Mouse (Mus musculus): Measurements from ENCODE around the gene Birc2. TPM values are rescaled to one million over a fixed set of nuclear protein-coding genes. Genes with fewer than 3 reads are reported as not detected.

The Birc2 gene
- polyA plus RNA-seq, 1 experiment from 2014 or later: 32.7 TPM

DNA sequence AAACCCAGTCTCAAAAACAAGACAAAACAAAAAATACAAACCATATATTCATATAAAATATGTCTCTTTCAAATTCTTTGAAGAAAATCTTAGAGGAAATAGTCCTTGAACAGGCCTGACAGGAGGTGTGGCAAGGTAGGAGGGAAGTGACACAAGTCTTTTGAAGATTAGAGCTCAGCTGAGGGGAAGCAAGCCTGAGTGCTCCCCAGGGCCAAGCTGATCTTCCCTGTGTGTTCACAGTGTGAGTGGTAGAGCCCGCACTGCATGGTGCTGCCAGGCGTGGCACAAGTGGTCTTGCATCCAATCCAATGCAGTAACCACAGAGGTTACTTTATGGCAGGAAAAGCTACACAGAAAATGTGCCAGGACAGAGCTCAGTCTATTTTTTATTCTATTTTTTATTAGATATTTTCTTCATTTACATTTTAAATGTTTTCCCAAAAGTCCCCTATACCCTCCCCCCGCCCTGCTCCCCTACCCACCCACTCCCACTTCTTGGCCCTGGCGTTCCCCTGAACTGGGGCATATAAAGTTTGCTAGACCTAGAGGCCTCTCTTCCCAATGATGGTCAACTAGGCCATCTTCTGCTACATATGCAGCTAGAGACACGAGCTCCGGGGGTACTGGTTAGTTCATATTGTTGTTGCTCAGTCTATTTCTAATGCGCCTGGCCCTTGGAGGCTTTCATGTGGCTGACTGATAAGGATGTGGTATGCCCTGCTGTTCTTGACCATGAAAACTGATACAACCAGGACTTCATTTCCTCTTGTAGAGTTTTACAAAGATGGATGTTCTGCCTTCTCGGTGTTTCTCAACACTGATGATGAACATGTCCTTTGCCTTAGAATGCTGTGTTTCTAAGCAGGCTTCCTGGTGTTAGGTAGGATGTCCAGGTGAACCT lies 56.4 kb downstream of the Birc2 start:
- ATAC-seq (ENCODE audit: low read depth): no peak
- Histone ChIP-seq H3K4me1 (replicated peaks; ENCODE audit: control insufficient read depth, insufficient read depth, low read length) (no peaks in the 10 kb centered on the region), H3K4me2 (ENCODE audit: low read depth, low read length) (no peak overlapping the region), H3K27me3 (ENCODE audit: control insufficient read depth, insufficient read depth, low read depth, low read length) (no peaks in the 10 kb centered on the region), H3K9ac (ENCODE audit: low read length) (no peak overlapping the region), H3K36me3 (ENCODE audit: control insufficient read depth, insufficient read depth, low read length) (peaks cover 5% of the 10 kb centered on the region), H3K27ac (ENCODE audit: low read length) (no peak overlapping the region), H3K4me3 (ENCODE audit: low read length) (no peak overlapping the region), H3K9me3 (ENCODE audit: control insufficient read depth, low read length) (no peaks in the 10 kb centered on the region)
- 88% methylated on average over 8 of the region's 8 CpGs for WGBS

DNA sequence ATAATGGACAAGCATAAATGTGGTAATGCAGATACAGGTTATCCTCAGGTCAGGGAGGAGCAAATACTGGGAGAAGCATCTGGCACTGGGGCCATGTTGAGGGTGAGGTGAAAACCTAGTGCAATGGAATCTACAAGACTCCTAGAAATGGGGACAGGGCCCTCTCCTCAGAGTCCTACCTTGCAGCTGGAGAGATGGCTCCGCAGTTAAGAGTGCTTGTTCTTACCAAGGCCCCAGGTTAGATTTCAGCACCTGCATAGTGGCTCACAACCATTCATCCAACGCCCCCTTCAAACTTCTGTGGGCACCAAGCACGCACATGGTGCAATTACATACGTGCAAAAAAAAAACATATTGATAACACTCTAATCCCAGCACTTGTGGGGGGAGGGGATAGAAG lies 57.1 kb downstream of the Birc2 start:
- Histone ChIP-seq H3K9ac (ENCODE audit: low read length) (no peak overlapping the region), H3K27me3 (ENCODE audit: control insufficient read depth, insufficient read depth, low read depth, low read length) (no peaks in the 10 kb centered on the region), H3K9me3 (ENCODE audit: control insufficient read depth, low read length) (no peaks in the 10 kb centered on the region), H3K4me3 (ENCODE audit: low read length) (no peak overlapping the region), H3K27ac (ENCODE audit: low read length) (no peak overlapping the region), H3K4me2 (ENCODE audit: low read depth, low read length) (no peak overlapping the region), H3K4me1 (replicated peaks; ENCODE audit: control insufficient read depth, insufficient read depth, low read length) (no peaks in the 10 kb centered on the region), H3K36me3 (ENCODE audit: control insufficient read depth, insufficient read depth, low read length) (peaks cover 5% of the 10 kb centered on the region)
- WGBS: 85% methylated on average over 4 of the region's 4 CpGs
- no peak for ATAC-seq (ENCODE audit: low read depth)

DNA sequence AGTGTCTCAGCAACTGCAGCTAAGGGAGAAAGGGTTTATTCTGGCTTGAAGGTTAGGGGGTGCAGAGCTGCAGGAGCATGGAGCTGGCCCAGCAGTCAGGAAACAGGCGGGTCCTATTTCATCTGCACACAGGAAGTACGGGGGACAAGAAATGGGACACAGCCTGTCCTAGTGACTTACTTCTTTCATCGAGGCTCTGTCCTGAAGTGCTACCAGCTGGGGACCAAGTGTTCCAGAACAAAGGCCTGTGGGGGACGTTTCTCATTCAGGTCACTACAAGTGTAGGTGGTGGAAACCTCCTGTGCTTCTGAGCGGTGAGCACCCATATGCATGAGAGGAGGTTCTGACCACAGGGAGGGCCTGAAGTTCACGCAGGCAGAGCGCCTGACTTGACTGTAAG lies 58.1 kb downstream of the Birc2 start:
- Histone ChIP-seq H3K9me3 (ENCODE audit: control insufficient read depth, low read length) (no peaks in the 10 kb centered on the region), H3K36me3 (ENCODE audit: control insufficient read depth, insufficient read depth, low read length) (peaks cover 3% of the 10 kb centered on the region; the same call in 1 of the 2 replicates), H3K4me1 (replicated peaks; ENCODE audit: control insufficient read depth, insufficient read depth, low read length) (no peaks in the 10 kb centered on the region), H3K4me3 (ENCODE audit: low read length) (no peak overlapping the region), H3K27ac (ENCODE audit: low read length) (no peak overlapping the region), H3K4me2 (ENCODE audit: low read depth, low read length) (no peak overlapping the region), H3K9ac (ENCODE audit: low read length) (no peak overlapping the region), H3K27me3 (ENCODE audit: control insufficient read depth, insufficient read depth, low read depth, low read length) (no peaks in the 10 kb centered on the region)
- ATAC-seq (ENCODE audit: low read depth): no peak
- 75% methylated on average over 7 of the region's 7 CpGs for WGBS

DNA sequence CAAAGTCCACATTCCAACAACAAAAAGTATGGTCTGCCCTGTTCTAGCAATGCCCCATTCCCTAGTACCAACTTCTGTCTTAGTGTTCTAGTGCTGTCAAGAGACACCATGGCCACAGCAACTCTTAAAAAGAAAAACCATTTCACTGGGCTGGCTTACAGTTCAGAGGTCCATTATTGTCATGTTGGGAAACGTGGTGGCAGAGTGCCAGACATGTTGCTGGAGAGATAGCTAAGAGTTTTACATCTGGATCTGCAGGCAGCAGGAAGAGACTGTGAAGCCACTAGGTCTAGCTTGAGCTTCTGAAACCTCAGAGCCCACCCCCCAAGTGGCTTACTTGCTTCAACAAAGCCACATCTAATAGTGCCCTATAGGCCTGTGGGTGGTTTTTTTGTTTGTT lies 59.2 kb downstream of the Birc2 start:
- Histone ChIP-seq H3K36me3 (ENCODE audit: control insufficient read depth, insufficient read depth, low read length) (peaks cover 3% of the 10 kb centered on the region; the same call in 1 of the 2 replicates), H3K9me3 (ENCODE audit: control insufficient read depth, low read length) (no peaks in the 10 kb centered on the region), H3K9ac (ENCODE audit: low read length) (no peak overlapping the region), H3K27me3 (ENCODE audit: control insufficient read depth, insufficient read depth, low read depth, low read length) (no peaks in the 10 kb centered on the region), H3K4me2 (ENCODE audit: low read depth, low read length) (no peak overlapping the region), H3K4me1 (replicated peaks; ENCODE audit: control insufficient read depth, insufficient read depth, low read length) (no peaks in the 10 kb centered on the region), H3K4me3 (ENCODE audit: low read length) (no peak overlapping the region), H3K27ac (ENCODE audit: low read length) (no peak overlapping the region)
- no peak for ATAC-seq (ENCODE audit: low read depth)
- WGBS: 57% methylated on average over 1 of the region's 1 CpGs

DNA sequence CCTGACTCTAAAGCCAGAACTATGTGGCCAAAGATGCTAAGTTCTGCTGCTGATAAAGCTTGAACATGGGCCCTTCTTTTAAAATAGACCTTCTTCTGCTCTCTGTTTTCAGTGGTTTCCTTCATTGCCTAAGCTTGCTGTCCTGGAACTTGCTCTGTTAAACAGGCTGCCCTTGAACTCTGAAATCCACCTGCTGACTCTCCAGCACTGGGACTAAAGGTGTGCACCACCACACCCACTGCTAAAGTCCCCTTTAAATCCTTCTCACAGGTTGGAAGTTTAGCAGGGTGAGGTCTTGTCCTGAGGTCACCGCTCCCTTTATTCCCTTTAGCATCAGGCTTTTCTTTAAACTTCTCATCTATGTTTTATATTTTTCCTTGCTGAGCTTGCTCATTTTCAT lies 59.9 kb downstream of the Birc2 start:
- H3K9me3 ChIP-seq (ENCODE audit: control insufficient read depth, low read length): no peaks in the 10 kb centered on the region
- no peak overlapping the region for H3K4me3 ChIP-seq (ENCODE audit: low read length)
- no peaks in the 10 kb centered on the region for H3K4me1 ChIP-seq (replicated peaks; ENCODE audit: control insufficient read depth, insufficient read depth, low read length)
- WGBS: 97% methylated on average over 1 of the region's 1 CpGs
- no peak for ATAC-seq (ENCODE audit: low read depth)
- no peaks in the 10 kb centered on the region for H3K27me3 ChIP-seq (ENCODE audit: control insufficient read depth, insufficient read depth, low read depth, low read length)
- H3K27ac ChIP-seq (ENCODE audit: low read length): no peak overlapping the region
- H3K4me2 ChIP-seq (ENCODE audit: low read depth, low read length): no peak overlapping the region
- H3K36me3 ChIP-seq (ENCODE audit: control insufficient read depth, insufficient read depth, low read length): peaks cover 5% of the 10 kb centered on the region; the same call in 1 of the 2 replicates
- H3K9ac ChIP-seq (ENCODE audit: low read length): no peak overlapping the region

DNA sequence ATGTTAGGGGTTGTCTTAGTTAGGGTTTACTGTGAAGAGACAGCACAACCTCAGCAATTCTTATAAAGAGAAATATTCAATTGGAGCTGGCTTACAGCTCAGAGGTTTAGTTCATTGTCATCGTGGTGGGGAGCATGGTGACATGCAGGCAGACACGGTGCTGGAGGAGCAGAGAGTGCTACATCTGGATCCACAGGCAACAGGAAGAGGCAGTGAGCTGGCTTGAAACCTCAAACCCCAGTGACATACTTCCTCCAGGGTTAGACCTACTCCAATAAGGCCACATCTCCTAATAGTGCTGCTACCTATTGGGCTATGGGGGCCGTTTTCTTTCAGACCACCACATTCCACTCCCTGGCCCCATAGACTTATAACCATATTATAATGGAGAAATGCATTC lies 60.9 kb downstream of the Birc2 start:
- H3K4me1 ChIP-seq (replicated peaks; ENCODE audit: control insufficient read depth, insufficient read depth, low read length): no peaks in the 10 kb centered on the region
- WGBS: 83% methylated on average over 3 of the region's 3 CpGs
- peaks cover 5% of the 10 kb centered on the region for H3K36me3 ChIP-seq (ENCODE audit: control insufficient read depth, insufficient read depth, low read length)
- H3K9ac ChIP-seq (ENCODE audit: low read length): no peak overlapping the region
- no peak for ATAC-seq (ENCODE audit: low read depth)
- no peaks in the 10 kb centered on the region for H3K27me3 ChIP-seq (ENCODE audit: control insufficient read depth, insufficient read depth, low read depth, low read length)
- no peak overlapping the region for H3K4me2 ChIP-seq (ENCODE audit: low read depth, low read length)
- no peak overlapping the region for H3K27ac ChIP-seq (ENCODE audit: low read length)
- H3K4me3 ChIP-seq (ENCODE audit: low read length): no peak overlapping the region
- no peaks in the 10 kb centered on the region for H3K9me3 ChIP-seq (ENCODE audit: control insufficient read depth, low read length)

DNA sequence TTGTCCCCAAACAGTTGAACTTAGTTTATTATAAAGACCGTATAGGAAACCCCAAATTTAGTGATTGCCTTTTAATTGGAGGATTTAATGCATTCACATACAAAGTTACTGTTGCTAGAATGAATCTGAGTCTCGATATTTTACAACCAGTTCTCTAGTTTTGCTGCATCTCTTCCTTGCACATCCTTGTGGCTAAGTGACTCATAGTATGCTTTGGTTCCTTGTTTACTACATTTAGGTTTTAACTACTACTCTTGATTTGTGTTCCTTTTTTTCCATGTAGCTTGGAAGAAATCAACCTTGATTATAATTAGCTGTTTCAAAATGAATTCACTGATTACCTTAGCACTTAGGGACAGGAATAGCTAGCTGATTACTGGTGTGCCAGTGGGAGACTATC lies 61.9 kb downstream of the Birc2 start:
- no peak overlapping the region for H3K27ac ChIP-seq (ENCODE audit: low read length)
- no peaks in the 10 kb centered on the region for H3K9me3 ChIP-seq (ENCODE audit: control insufficient read depth, low read length)
- H3K4me2 ChIP-seq (ENCODE audit: low read depth, low read length): no peak overlapping the region
- no peak for ATAC-seq (ENCODE audit: low read depth)
- no peaks in the 10 kb centered on the region for H3K27me3 ChIP-seq (ENCODE audit: control insufficient read depth, insufficient read depth, low read depth, low read length)
- no peak overlapping the region for H3K9ac ChIP-seq (ENCODE audit: low read length)
- peaks cover 5% of the 10 kb centered on the region for H3K36me3 ChIP-seq (ENCODE audit: control insufficient read depth, insufficient read depth, low read length)
- no peak overlapping the region for H3K4me3 ChIP-seq (ENCODE audit: low read length)
- H3K4me1 ChIP-seq (replicated peaks; ENCODE audit: control insufficient read depth, insufficient read depth, low read length): no peaks in the 10 kb centered on the region
- WGBS: 92% methylated on average over 2 of the region's 2 CpGs

DNA sequence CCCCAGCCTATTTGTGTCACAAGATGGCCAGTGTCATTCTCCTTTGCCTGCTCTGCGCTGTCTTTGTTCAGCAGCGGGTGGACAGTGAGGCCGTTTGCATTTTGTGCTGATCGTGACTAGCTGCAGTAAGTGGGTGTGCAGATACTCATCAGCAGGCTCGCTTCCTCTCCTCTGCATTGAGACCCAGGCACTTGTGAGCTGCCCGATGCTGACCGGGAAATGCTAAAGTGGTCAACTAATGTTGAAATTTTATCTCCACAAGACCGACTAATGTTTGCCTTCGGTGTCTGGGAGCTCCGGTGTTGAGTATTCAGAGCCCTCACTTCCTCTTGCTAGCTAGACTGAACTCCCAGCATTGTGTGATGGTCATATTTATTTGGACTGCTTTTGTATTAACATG lies 62.3 kb downstream of the Birc2 start:
- peak; percentile 41; the same call in 1 of the 2 replicates for ATAC-seq (ENCODE audit: low read depth)
- Histone ChIP-seq H3K9me3 (ENCODE audit: control insufficient read depth, low read length) (no peaks in the 10 kb centered on the region), H3K4me3 (ENCODE audit: low read length) (no peak overlapping the region), H3K9ac (ENCODE audit: low read length) (no peak overlapping the region), H3K27me3 (ENCODE audit: control insufficient read depth, insufficient read depth, low read depth, low read length) (no peaks in the 10 kb centered on the region), H3K27ac (ENCODE audit: low read length) (no peak overlapping the region), H3K4me1 (replicated peaks; ENCODE audit: control insufficient read depth, insufficient read depth, low read length) (no peaks in the 10 kb centered on the region), H3K4me2 (ENCODE audit: low read depth, low read length) (no peak overlapping the region), H3K36me3 (ENCODE audit: control insufficient read depth, insufficient read depth, low read length) (peaks cover 10% of the 10 kb centered on the region)
- WGBS: 57% methylated on average over 10 of the region's 10 CpGs

DNA sequence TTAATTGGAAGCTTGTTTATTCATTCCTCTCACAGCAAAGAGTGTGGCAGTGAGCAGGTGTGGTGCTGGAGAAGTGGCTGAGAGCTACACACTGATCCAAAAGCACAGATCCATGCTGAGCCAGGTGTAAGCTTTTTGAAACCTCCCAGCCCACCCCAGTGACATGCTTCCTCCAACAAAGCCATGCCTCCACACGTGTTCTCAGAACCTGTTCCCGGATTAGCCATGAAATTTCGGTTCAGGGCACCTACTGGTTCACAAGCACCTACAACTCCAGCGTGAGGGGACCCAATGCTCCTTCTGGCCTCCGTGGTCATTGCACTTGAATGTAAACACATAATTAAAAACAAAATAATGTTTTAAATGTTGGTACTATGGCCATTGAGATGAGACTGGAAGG lies 63.2 kb downstream of the Birc2 start:
- ATAC-seq (ENCODE audit: low read depth): no peak
- Histone ChIP-seq H3K9ac (ENCODE audit: low read length) (no peak overlapping the region), H3K9me3 (ENCODE audit: control insufficient read depth, low read length) (no peaks in the 10 kb centered on the region), H3K27me3 (ENCODE audit: control insufficient read depth, insufficient read depth, low read depth, low read length) (no peaks in the 10 kb centered on the region), H3K4me3 (ENCODE audit: low read length) (no peak overlapping the region), H3K27ac (ENCODE audit: low read length) (no peak overlapping the region), H3K4me2 (ENCODE audit: low read depth, low read length) (no peak overlapping the region), H3K36me3 (ENCODE audit: control insufficient read depth, insufficient read depth, low read length) (peaks cover 8% of the 10 kb centered on the region), H3K4me1 (replicated peaks; ENCODE audit: control insufficient read depth, insufficient read depth, low read length) (no peaks in the 10 kb centered on the region)
- WGBS: 83% methylated on average over 5 of the region's 5 CpGs

All from lung, embryonic 16.5 days (tissue).